15 mouse cellular contexts compared by ENCODE assay signal in genomic region chr7:111263302-111263701, GRCm38 (mm10).
DNase-seq lines count a peak whose midpoint lies in the region; ATAC-seq and TF ChIP-seq lines count a peak whose summit lies in the region.
"Had no signal": no experiment of that assay in that cellular context is flagged by ENCODE, and none has a peak within 500 bp of the region (broad histone marks: within the 10 kb centered on the region; RNA-seq: fewer than 3 reads in every experiment).

No protein-coding gene starts in this region.

- DNase-seq in liver, embryonic 14.5 days (ENCODE audit: low read depth in 3 of 3, low spot score in 3 of 3), result peak in 1 of 3 experiments; percentile 4
- DNase-seq in liver (no peak), A20 (ENCODE audit: low read depth, low spot score) (peak; percentile 30), CH12.LX (ENCODE audit: extremely low read depth) (peak; percentile 34)
- DNase-seq in spleen, postnatal 14 days (ENCODE audit: low spot score in 2 of 2), result no peak
- DNase-seq in right cerebral cortex, postnatal 10 days (ENCODE audit: low spot score in 2 of 2), result no peak
- DNase-seq: adrenal gland, postnatal 14 days; cerebellum, adult 2 months; gastrocnemius, postnatal 10 days; retina, postnatal 1 day had no signal

- no peak for TF ChIP-seq EP300 in liver, embryonic 14.5 days (IDR thresholded peaks at IDR 0.05; ENCODE audit: low read depth)
- TF ChIP-seq EP300 in CH12.LX (IDR thresholded peaks at IDR 0.05; ENCODE audit: low read length), result no peak

- H3K27ac ChIP-seq in liver, embryonic 14.5 days, result no peak overlapping the region
- no peak overlapping the region for H3K27ac ChIP-seq in CH12.LX (ENCODE audit: insufficient read depth, low read depth)
- H3K27ac ChIP-seq: forebrain, embryonic 12.5 days; heart, embryonic 13.5 days; hindbrain, embryonic 15.5 days; neural tube, embryonic 13.5 days had no signal

- 58% methylated on average over 1 of the region's 1 CpGs for WGBS in liver, embryonic 14.5 days (ENCODE audit: insufficient replicate concordance)

- peak; percentile 61 for TF ChIP-seq CTCF in liver, embryonic 14.5 days (IDR thresholded peaks at IDR 0.05; ENCODE audit: low read depth)
- TF ChIP-seq CTCF in CH12.LX (conservative IDR thresholded peaks at IDR 0.05 in 1 of 2, IDR thresholded peaks at IDR 0.05 in 1 of 2; ENCODE audit: low read depth in 2 of 2, low read length in 2 of 2), result peak; percentile 37 to 65; a peak in 3 of 4 replicates

- TF ChIP-seq RAD21 in CH12.LX (IDR thresholded peaks at IDR 0.05; ENCODE audit: low read depth, low read length), result no peak; the same call in 1 of the 2 replicates

- H3K4me3 ChIP-seq in liver, embryonic 14.5 days (ENCODE audit: insufficient read depth in 1 of 2, low read depth in 2 of 2, low read length in 2 of 2), result no peak overlapping the region
- no peak overlapping the region for H3K4me3 ChIP-seq in CH12.LX (replicated peaks in 1 of 3; ENCODE audit: low read depth in 2 of 3, low read length in 2 of 3, poor library complexity in 1 of 3)
- H3K4me3 ChIP-seq: forebrain, embryonic 12.5 days; heart, embryonic 13.5 days; hindbrain, embryonic 15.5 days; neural tube, embryonic 13.5 days had no signal

- H3K36me3 ChIP-seq in liver, embryonic 14.5 days (replicated peaks; ENCODE audit: control insufficient read depth, insufficient read depth, low read depth), result no peaks in the 10 kb centered on the region
- no peaks in the 10 kb centered on the region for H3K36me3 ChIP-seq in CH12.LX (replicated peaks in 1 of 2; ENCODE audit: control insufficient read depth in 1 of 2, insufficient read depth in 1 of 2, low read length in 1 of 2)
- H3K36me3 ChIP-seq: forebrain, embryonic 12.5 days; heart, embryonic 13.5 days; hindbrain, embryonic 15.5 days; neural tube, embryonic 13.5 days had no signal

- in situ Hi-C loops in CH12.LX (cut with MboI; ENCODE audit: low pct_ligation_motif_present, low pct_unique_long_range_greater_than_20kb, low sequenced_read_pairs), result no loop called here

- H3K9ac ChIP-seq in liver, embryonic 14.5 days (replicated peaks), result no peak overlapping the region
- H3K9ac ChIP-seq in CH12.LX (ENCODE audit: insufficient read depth, low read depth), result no peak overlapping the region
- H3K9ac ChIP-seq: forebrain, embryonic 12.5 days; heart, embryonic 13.5 days; hindbrain, embryonic 15.5 days; neural tube, embryonic 13.5 days had no signal

- no peak for ATAC-seq in liver, embryonic 14.5 days (ENCODE audit: insufficient read depth)
- ATAC-seq in common myeloid progenitor, adult 5-6 weeks (replicated peaks; ENCODE audit: low read depth, poor library complexity, severe bottlenecking), result 0 out of 2 replicates have a peak, but pooled peaks have one; percentile 36

- TF ChIP-seq POLR2A in CH12.LX (IDR thresholded peaks at IDR 0.05; ENCODE audit: low read depth, low read length), result no peak

- no peaks in the 10 kb centered on the region for H3K4me1 ChIP-seq in liver, embryonic 14.5 days (replicated peaks; ENCODE audit: control insufficient read depth in 2 of 2, insufficient read depth in 2 of 2, low read length in 1 of 2)
- peaks cover 7 to 27% of the 10 kb centered on the region in 2 experiments; a peak in 2 of 4 replicates for H3K4me1 ChIP-seq in CH12.LX (ENCODE audit: control insufficient read depth in 1 of 2, insufficient read depth in 2 of 2)
- H3K4me1 ChIP-seq: forebrain, embryonic 12.5 days; heart, embryonic 13.5 days; hindbrain, embryonic 15.5 days had no signal

- H3K9me3 ChIP-seq in liver, embryonic 14.5 days (ENCODE audit: control insufficient read depth, low read length), result no peaks in the 10 kb centered on the region
- no peaks in the 10 kb centered on the region for H3K9me3 ChIP-seq in CH12.LX (replicated peaks; ENCODE audit: low read length)
- H3K9me3 ChIP-seq: forebrain, embryonic 12.5 days; heart, embryonic 13.5 days; hindbrain, embryonic 15.5 days; neural tube, embryonic 13.5 days had no signal

- no peaks in the 10 kb centered on the region for H3K27me3 ChIP-seq in liver, embryonic 14.5 days (ENCODE audit: control insufficient read depth, insufficient read depth, low read length)
- H3K27me3 ChIP-seq in CH12.LX (replicated peaks), result no peaks in the 10 kb centered on the region
- H3K27me3 ChIP-seq: forebrain, embryonic 12.5 days; heart, embryonic 13.5 days; hindbrain, embryonic 15.5 days; neural tube, embryonic 13.5 days had no signal

- dilution Hi-C loops in CH12.LX (cut with MboI; ENCODE audit: extremely low pct_ligation_motif_present, extremely low pct_unique_long_range_greater_than_20kb, low sequenced_read_pairs), result no loop called here

- H3K79me2 ChIP-seq in CH12.LX (replicated peaks; ENCODE audit: control insufficient read depth, extremely low read depth, insufficient read depth, poor library complexity, severe bottlenecking), result no peaks in the 10 kb centered on the region

- H3K4me2 ChIP-seq in liver, embryonic 14.5 days (ENCODE audit: low read depth), result no peak overlapping the region
- H3K4me2 ChIP-seq in CH12.LX (ENCODE audit: insufficient read depth, low read depth, poor library complexity, severe bottlenecking), result no peak overlapping the region
- H3K4me2 ChIP-seq: forebrain, embryonic 12.5 days; heart, embryonic 13.5 days; hindbrain, embryonic 15.5 days; neural tube, embryonic 13.5 days had no signal

TF ChIP-seq in CH12.LX, 34 proteins besides CTCF, POLR2A, EP300 and RAD21:
- TF ChIP-seq ZMIZ1 (IDR thresholded peaks at IDR 0.05; ENCODE audit: low read depth, low read length), result no peak
- no peak for TF ChIP-seq IRF4 (IDR thresholded peaks at IDR 0.05; ENCODE audit: low read depth, low read length)
- TF ChIP-seq GABPA (IDR thresholded peaks at IDR 0.05; ENCODE audit: insufficient replicate concordance, low read depth, low read length), result no peak
- no peak for TF ChIP-seq TBP (conservative IDR thresholded peaks at IDR 0.05; ENCODE audit: low read depth, low read length)
- TF ChIP-seq MAZ (IDR thresholded peaks at IDR 0.05; ENCODE audit: low read depth, low read length), result no peak
- no peak for TF ChIP-seq JUND (conservative IDR thresholded peaks at IDR 0.05; ENCODE audit: low read depth, low read length)
- no peak for TF ChIP-seq NELFE (IDR thresholded peaks at IDR 0.05; ENCODE audit: low read depth, low read length)
- no peak for TF ChIP-seq MYC (IDR thresholded peaks at IDR 0.05; ENCODE audit: low read depth, low read length)
- TF ChIP-seq E2F4 (IDR thresholded peaks at IDR 0.05; ENCODE audit: insufficient replicate concordance, low read depth, low read length), result no peak
- no peak for TF ChIP-seq MEF2A (IDR thresholded peaks at IDR 0.05; ENCODE audit: borderline replicate concordance, low read depth, low read length)
- TF ChIP-seq USF2 (conservative IDR thresholded peaks at IDR 0.05; ENCODE audit: low read depth, low read length), result no peak
- no peak for TF ChIP-seq CHD1 (IDR thresholded peaks at IDR 0.05; ENCODE audit: low read depth, low read length)
- no peak for TF ChIP-seq ETS1 (conservative IDR thresholded peaks at IDR 0.05; ENCODE audit: low read depth, low read length)
- no peak for TF ChIP-seq BHLHE40 (IDR thresholded peaks at IDR 0.05; ENCODE audit: low read depth, low read length)
- TF ChIP-seq TCF12 (IDR thresholded peaks at IDR 0.05; ENCODE audit: low read depth, low read length), result no peak
- TF ChIP-seq JUN (IDR thresholded peaks at IDR 0.05; ENCODE audit: insufficient read depth, low read depth, low read length), result no peak
- no peak for TF ChIP-seq ZC3H11A (IDR thresholded peaks at IDR 0.05; ENCODE audit: low read depth, low read length)
- TF ChIP-seq ZKSCAN1 (IDR thresholded peaks at IDR 0.05; ENCODE audit: borderline replicate concordance, low read depth, low read length), result no peak

Comparison
In these comparisons a context has a peak if more than half of its experiments do, and no peak if none do; other contexts are left out.
1. DNase-seq: peak in A20 (single experiment) and CH12.LX (single experiment); none in liver (single experiment), spleen, postnatal 14 days (0 of 2) and right cerebral cortex, postnatal 10 days (0 of 2).